Mouse (Mus musculus) ES-E14 (cell line): Measurements from ENCODE around the gene Leng9. TPM values are rescaled to one million over a fixed set of nuclear protein-coding genes. Genes with fewer than 3 reads are reported as not detected.

Experiments used
- DNase-seq: peaks from one replicate; pipeline ENCODE4 v3.0.0-alpha.2; 2013; ENCODE audit warnings: low read depth, low spot score
- H3K27ac ChIP-seq: 2 replicates; pipeline ENCODE4 v1.5.1; 2012; ENCODE audit warnings: low read depth, mild to moderate bottlenecking, low read length, moderate library complexity, mixed read lengths; ENCODE audit not compliant: poor library complexity, insufficient read depth, severe bottlenecking
- H3K36me3 ChIP-seq: 2 replicates; pipeline ENCODE4 v1.6.1; 2012; ENCODE audit warnings: mild to moderate bottlenecking, low read length, moderate library complexity, mixed read lengths; ENCODE audit not compliant: control insufficient read depth, poor library complexity, insufficient read depth, severe bottlenecking
- H3K4me1 ChIP-seq, 2 experiments: fragments of 150-350 bp in 1 of 2; sonication (generic) in 1 of 2; 2 replicates each; pipeline ENCODE4 v1.6.1; 2012; ENCODE audit warnings: low read length in 2 of 2, mild to moderate bottlenecking in 1 of 2, mixed read lengths in 1 of 2; ENCODE audit not compliant: control insufficient read depth in 2 of 2, insufficient read depth in 2 of 2, poor library complexity in 1 of 2
- H3K4me3 ChIP-seq, 2 experiments: fragments of 150-350 bp in 1 of 2; sonication (generic) in 1 of 2; 2 replicates each; pipeline ENCODE4 v1.5.1; 2012; ENCODE audit warnings: low read length in 2 of 2, low read depth in 1 of 2, mild to moderate bottlenecking in 1 of 2, mixed read lengths in 1 of 2; ENCODE audit not compliant: insufficient read depth in 1 of 2, poor library complexity in 1 of 2, severe bottlenecking in 1 of 2
- H3K9ac ChIP-seq: 2 replicates; pipeline ENCODE4 v1.6.1; 2012; ENCODE audit warnings: low read depth, mild to moderate bottlenecking, low read length, mixed read lengths; ENCODE audit not compliant: poor library complexity, insufficient read depth, severe bottlenecking
- H3K9me3 ChIP-seq: fragments of 150-350 bp; sonication (generic); 2 replicates; pipeline ENCODE4 v1.6.1; 2012; ENCODE audit warnings: low read depth, mild to moderate bottlenecking, low read length; ENCODE audit not compliant: control insufficient read depth, insufficient read depth
- CHD2 ChIP-seq: IDR thresholded peaks from 2 replicates; pipeline ENCODE4 v1.6.1; 2014; ENCODE audit warnings: mild to moderate bottlenecking, low read depth, low read length, inconsistent platforms
- HCFC1 ChIP-seq: IDR thresholded peaks from 2 replicates; pipeline ENCODE4 v1.6.1; 2012; ENCODE audit warnings: low read length, inconsistent platforms, borderline replicate concordance; ENCODE audit not compliant: insufficient read depth
- MAFK ChIP-seq: IDR thresholded peaks from 2 replicates; pipeline ENCODE4 v1.6.1; 2014; ENCODE audit warnings: mild to moderate bottlenecking, low read depth, low read length, inconsistent platforms; ENCODE audit not compliant: insufficient read depth
- ZC3H11A ChIP-seq: IDR thresholded peaks from 2 replicates; pipeline ENCODE4 v1.6.1; 2012; ENCODE audit warnings: low read depth, mild to moderate bottlenecking, inconsistent platforms, low read length, borderline replicate concordance
- ZNF384 ChIP-seq: IDR thresholded peaks from 2 replicates; pipeline ENCODE4 v1.6.1; 2012; ENCODE audit warnings: low read depth, low read length, inconsistent platforms
- in situ Hi-C, 2 experiments: fragments of 600-800 bp; cut with MboI; formaldehyde crosslinking; loops; one replicate each; pipeline ENCODE4 v1.15.1; 2025; ENCODE audit warnings: low sequenced_read_pairs in 2 of 2, inconsistent platforms in 1 of 2; ENCODE audit not compliant: unreplicated experiment in 2 of 2
- total RNA-seq: library from RNA; depleted of rRNA; stranded (reverse); fragments of 300-350 nt; gene quantifications from 2 replicates; pipeline ENCODE4 v1.2.3, GENCODE M21; 2012

The Leng9 gene
- total RNA-seq, 1 experiment: 1.0 TPM

- Histone ChIP-seq H3K4me1 (peaks cover 0 to 5% of the 10 kb centered on the region in 2 experiments; a peak in 1 of 4 replicates), H3K9ac (peak overlapping the region; percentile 97; the same call in 1 of the 2 replicates), H3K36me3 (peaks cover 52% of the 10 kb centered on the region), H3K27ac (no peak overlapping the region), H3K9me3 (no peaks in the 10 kb centered on the region), H3K4me3 (peak overlapping the region; percentile 83 to 88; a peak in 3 of 4 replicates)
- TF ChIP-seq HCFC1 (no peak), CHD2 (no peak), ZNF384 (no peak), MAFK (no peak), ZC3H11A (no peak)
- in situ Hi-C loops: loop anchor here in 1 of 2 experiments (25.0 kb wide), 1 partner anchor 299 kb away; the partner anchor contains the start of gene Rdh13
- no peak for DNase-seq
Observed at GRCm38 (mm10) chr7:4138181-4138580, 12.0 kb downstream of the Leng9 start.

GRCm38 (mm10) chr7:4137746-4138145 lies 12.4 kb downstream of the Leng9 start:
- in situ Hi-C loops: loop anchor here in 1 of 2 experiments (25.0 kb wide), 1 partner anchor 300 kb away; the partner anchor contains the start of gene Rdh13
- Histone ChIP-seq H3K9me3 (no peaks in the 10 kb centered on the region), H3K4me3 (peak overlapping the region; percentile 83 to 88), H3K27ac (no peak overlapping the region), H3K36me3 (peaks cover 52% of the 10 kb centered on the region), H3K4me1 (peaks cover 0 to 5% of the 10 kb centered on the region in 2 experiments; a peak in 1 of 4 replicates), H3K9ac (peak overlapping the region; percentile 97)
- TF ChIP-seq MAFK: no peak
- TF ChIP-seq HCFC1: no peak
- TF ChIP-seq ZNF384: no peak
- no peak for DNase-seq

GRCm38 (mm10) chr7:4136771-4137531 lies 13.2 kb downstream of the Leng9 start, which contains the start of gene Leng8:
Gene Leng8 (plus strand): TSS chr7:4137039.
- peak; percentile 95 for DNase-seq
- Histone ChIP-seq H3K4me1 (peaks cover 0 to 5% of the 10 kb centered on the region in 2 experiments; a peak in 1 of 4 replicates), H3K27ac (peak within 1 kb of the TSS; percentile 95), H3K4me3 (peak within 1 kb of the TSS; percentile 83 to 88), H3K36me3 (peaks cover 49% of the 10 kb centered on the region), H3K9ac (peak within 1 kb of the TSS; percentile 97), H3K9me3 (no peaks in the 10 kb centered on the region)
- in situ Hi-C loops: loop anchor here in 1 of 2 experiments (25.0 kb wide), 1 partner anchor 300 kb away; the partner anchor contains the start of gene Rdh13
- TF ChIP-seq HCFC1 (peak; percentile 83; the same call in 1 of the 2 replicates), MAFK (peak; percentile 82), CHD2 (peak; percentile 54), ZC3H11A (no peak), ZNF384 (no peak)

- Histone ChIP-seq H3K9ac (peak overlapping the region; percentile 93), H3K4me1 (peaks cover 0 to 5% of the 10 kb centered on the region in 2 experiments; a peak in 1 of 4 replicates), H3K4me3 (peak overlapping the region; percentile 82 to 83), H3K9me3 (no peaks in the 10 kb centered on the region), H3K36me3 (peaks cover 44% of the 10 kb centered on the region), H3K27ac (peak overlapping the region; percentile 78)
- in situ Hi-C loops: loop anchor here in 1 of 2 experiments (25.0 kb wide), 1 partner anchor 301 kb away; the partner anchor contains the start of gene Rdh13
- no peak for DNase-seq
- no peak for TF ChIP-seq ZNF384
- no peak for TF ChIP-seq CHD2
- no peak for TF ChIP-seq HCFC1
- TF ChIP-seq MAFK: no peak
- no peak for TF ChIP-seq ZC3H11A
Observed at GRCm38 (mm10) chr7:4136404-4136770, 13.8 kb downstream of the Leng9 start.
